Mouse (Mus musculus) limb, embryonic 14.5 days (tissue): ENCODE measurements at regions not wholly inside any gene's neighbourhood (a gene's known extent, or its start where the extent isn't known, plus 50 kb on each side); places are given as distances from the start of the nearest gene placed in this dataset.

Source experiments
- ATAC-seq: fragments of 200-750 bp; cut with Nextera tagmentation; 2 replicates; pipeline ENCODE4 v1.8.0; 2017; ENCODE audit warnings: low read depth, moderate number of reproducible peaks, moderate TSS enrichment; ENCODE audit not compliant: low FRiP score
- DNase-seq: peaks from one replicate; pipeline ENCODE4 v3.0.0-alpha.2; 2015; ENCODE audit warnings: low spot score
- H3K27ac ChIP-seq: fragments of 300-500 bp; sonication (generic); replicated peaks from 2 replicates; pipeline ENCODE4 v1.5.1; 2014; ENCODE audit warnings: low read depth, mild to moderate bottlenecking, low read length, moderate library complexity, mixed read lengths
- H3K27me3 ChIP-seq: fragments of 300-500 bp; sonication (generic); 2 replicates; pipeline ENCODE4 v1.6.1; 2014; ENCODE audit warnings: low read length, mixed read lengths; ENCODE audit not compliant: control insufficient read depth, insufficient read depth
- H3K36me3 ChIP-seq: fragments of 300-500 bp; sonication (generic); 2 replicates; pipeline ENCODE4 v1.6.1; 2014; ENCODE audit warnings: mild to moderate bottlenecking, low read length, moderate library complexity, mixed read lengths; ENCODE audit not compliant: control insufficient read depth, insufficient read depth
- H3K4me1 ChIP-seq: fragments of 300-500 bp; sonication (generic); 2 replicates; pipeline ENCODE4 v1.6.1; 2014; ENCODE audit warnings: antibody characterized with exemption, low read length, mixed read lengths; ENCODE audit not compliant: control insufficient read depth, insufficient read depth
- H3K4me2 ChIP-seq: fragments of 300-500 bp; sonication (generic); replicated peaks from 2 replicates; pipeline ENCODE4 v1.6.1; 2014; ENCODE audit warnings: low read depth, mild to moderate bottlenecking, low read length, moderate library complexity; ENCODE audit not compliant: severe bottlenecking
- H3K4me3 ChIP-seq: fragments of 300-500 bp; sonication (generic); replicated peaks from 2 replicates; pipeline ENCODE4 v1.5.1; 2014; ENCODE audit warnings: low read length
- H3K9ac ChIP-seq: fragments of 300-500 bp; sonication (generic); 2 replicates; pipeline ENCODE4 v1.6.1; 2014; ENCODE audit warnings: mild to moderate bottlenecking, low read depth, low read length, moderate library complexity; ENCODE audit not compliant: severe bottlenecking
- H3K9me3 ChIP-seq: fragments of 300-500 bp; sonication (generic); 2 replicates; pipeline ENCODE4 v1.6.1; 2016; ENCODE audit warnings: low read length; ENCODE audit not compliant: control insufficient read depth
- POLR2A ChIP-seq: fragments of 200-500 bp; IDR thresholded peaks from 2 replicates; pipeline ENCODE4 v1.8.0; 2012; ENCODE audit warnings: inconsistent platforms, mild to moderate bottlenecking, moderate library complexity, borderline replicate concordance; ENCODE audit not compliant: insufficient read depth, insufficient read length; ENCODE audit errors: extremely low read depth
- WGBS: fragments of 180-500 bp; shearing (Covaris S2); extraction: QIAGEN DNeasy Blood & Tissue Kit; methylation state at CpG from one replicate; pipeline ENCODE4 v1.1.7; 2014; 5-methylcytosine and 5-hydroxymethylcytosine counted together

DNA sequence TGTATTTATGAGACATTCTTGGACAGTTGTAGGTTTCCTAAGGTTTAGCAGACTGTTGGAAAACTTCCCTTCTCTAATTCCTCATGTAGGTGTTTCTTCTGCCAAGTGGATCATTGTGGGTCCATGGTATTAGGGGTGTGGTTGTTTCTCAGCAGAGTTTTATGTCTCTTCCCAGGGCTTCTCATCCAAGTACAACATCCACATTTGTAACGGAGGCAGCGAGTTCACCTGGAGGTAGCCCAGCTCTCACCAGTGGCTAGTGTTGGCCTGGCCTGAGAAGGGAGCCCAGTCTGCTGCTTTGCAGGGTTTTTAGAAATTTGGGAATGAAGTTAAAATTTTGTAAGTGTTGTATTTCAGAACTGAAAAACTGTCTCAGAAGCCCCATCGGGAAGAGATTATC lies 122.4 kb downstream of the Wnt5a start:
- WGBS: 59% methylated on average over 3 of the region's 3 CpGs
- no peak for ATAC-seq

DNA sequence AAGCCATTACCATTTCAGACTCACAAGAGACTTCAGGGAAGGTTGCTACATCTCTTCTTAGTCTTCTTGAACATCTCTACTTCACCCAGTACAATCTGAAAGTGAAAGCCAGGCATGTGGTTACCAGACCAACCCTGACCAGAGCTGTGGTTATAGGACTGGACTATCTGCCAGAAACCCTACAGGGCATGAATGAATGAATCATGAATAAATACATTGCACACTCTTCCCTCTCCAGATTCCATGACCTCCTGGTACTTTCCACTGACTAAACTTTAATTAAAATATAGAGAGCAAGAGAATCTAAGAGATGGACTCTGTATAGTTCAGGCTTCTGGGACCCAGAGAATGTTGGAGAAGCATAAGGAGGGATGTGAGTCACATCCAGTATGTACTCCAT lies 130.6 kb downstream of the Wnt5a start:
- no peak for ATAC-seq

More for the DNA sequence above, 122.4 kb downstream of the Wnt5a start:
- H3K9me3 ChIP-seq: no peaks in the 10 kb centered on the region
- no peak overlapping the region for H3K4me2 ChIP-seq
- no peak overlapping the region for H3K4me3 ChIP-seq
- H3K27me3 ChIP-seq: no peaks in the 10 kb centered on the region
- peak; percentile 38 for DNase-seq
- H3K36me3 ChIP-seq: no peaks in the 10 kb centered on the region
- H3K9ac ChIP-seq: no peak overlapping the region
- no peak for TF ChIP-seq POLR2A
- H3K4me1 ChIP-seq: 0 out of 2 replicates have a peak, but pooled peaks cover 4% of the 10 kb centered on the region
- no peak overlapping the region for H3K27ac ChIP-seq

DNA sequence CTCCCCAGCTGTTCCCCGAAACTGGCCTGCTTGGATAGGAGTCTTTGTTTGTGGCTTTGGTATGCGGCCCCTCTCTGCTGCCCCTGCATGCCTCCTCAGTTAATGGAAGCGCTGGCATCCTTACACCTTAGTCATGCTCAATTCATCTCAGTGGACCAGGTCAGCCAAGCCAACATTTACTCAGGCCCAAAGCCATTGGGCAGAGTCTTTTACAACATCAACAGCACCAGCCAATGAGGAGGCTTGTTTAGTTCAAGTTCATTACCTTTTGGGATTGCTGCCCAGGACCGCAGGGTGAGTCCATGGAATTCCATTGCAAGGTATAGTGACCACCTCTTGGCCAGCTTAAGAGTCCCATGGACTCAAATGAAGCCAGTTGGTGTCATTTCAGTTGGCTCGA lies 134.5 kb downstream of the Wnt5a start:
- H3K9ac ChIP-seq: no peak overlapping the region
- no peak for TF ChIP-seq POLR2A
- H3K27me3 ChIP-seq: no peaks in the 10 kb centered on the region
- ATAC-seq (no peak), DNase-seq (no peak)
- H3K27ac ChIP-seq: no peak overlapping the region
- H3K9me3 ChIP-seq: no peaks in the 10 kb centered on the region
- 79% methylated on average over 5 of the region's 5 CpGs for WGBS
- no peak overlapping the region for H3K4me3 ChIP-seq
- no peaks in the 10 kb centered on the region for H3K4me1 ChIP-seq
- H3K36me3 ChIP-seq: no peaks in the 10 kb centered on the region
- H3K4me2 ChIP-seq: no peak overlapping the region

More for the DNA sequence above, 130.6 kb downstream of the Wnt5a start:
- Histone ChIP-seq H3K27ac (no peak overlapping the region), H3K27me3 (no peaks in the 10 kb centered on the region), H3K4me3 (no peak overlapping the region), H3K4me1 (no peaks in the 10 kb centered on the region), H3K9ac (no peak overlapping the region), H3K4me2 (no peak overlapping the region), H3K9me3 (no peaks in the 10 kb centered on the region), H3K36me3 (no peaks in the 10 kb centered on the region)
- no peak for TF ChIP-seq POLR2A
- DNase-seq: no peak

DNA sequence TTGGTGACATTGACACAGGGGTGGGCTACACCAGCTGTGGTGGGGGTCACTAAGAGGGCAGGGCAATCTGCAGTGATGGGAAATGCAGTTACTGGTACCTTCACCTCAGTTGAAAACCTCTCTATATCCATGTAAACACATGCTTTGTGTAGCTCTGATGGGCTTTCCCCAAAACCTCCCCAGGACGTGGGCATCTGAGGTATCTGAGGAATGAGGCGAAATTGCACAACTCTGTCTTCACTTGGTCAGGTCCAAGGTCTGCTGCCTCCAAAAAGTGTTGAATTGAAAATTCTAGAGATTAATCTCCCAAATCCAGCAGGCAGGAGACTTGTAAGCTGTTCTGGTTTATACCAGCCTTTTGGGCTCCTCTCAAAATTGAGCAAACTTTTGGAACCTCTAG lies 141.3 kb downstream of the Wnt5a start:
- WGBS: 90% methylated on average over 2 of the region's 2 CpGs
- Histone ChIP-seq H3K27ac (no peak overlapping the region), H3K4me3 (no peak overlapping the region), H3K4me1 (no peaks in the 10 kb centered on the region), H3K4me2 (no peak overlapping the region), H3K36me3 (no peaks in the 10 kb centered on the region), H3K27me3 (no peaks in the 10 kb centered on the region), H3K9me3 (no peaks in the 10 kb centered on the region), H3K9ac (no peak overlapping the region)
- TF ChIP-seq POLR2A: no peak
- DNase-seq (no peak), ATAC-seq (no peak)

DNA sequence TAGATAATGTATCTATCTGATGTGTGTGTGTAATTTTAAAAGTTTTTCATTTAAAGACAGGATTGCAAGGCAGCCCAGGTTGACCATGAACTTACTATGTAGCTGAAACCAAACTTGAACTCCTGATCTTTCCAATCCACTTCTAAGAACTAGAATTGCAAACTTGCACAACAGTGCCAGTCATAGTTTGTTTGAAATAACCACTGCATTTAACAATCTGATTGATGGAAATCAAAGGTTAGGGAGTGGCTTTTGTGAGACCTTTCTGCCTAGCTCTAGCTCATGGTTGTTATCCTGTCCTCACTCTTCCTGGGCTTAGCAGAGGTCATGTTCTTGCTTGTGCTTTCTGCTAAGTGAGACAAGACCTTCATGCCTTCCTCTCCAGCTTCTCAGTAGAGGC lies 144.9 kb downstream of the Wnt5a start:
- no peaks in the 10 kb centered on the region for H3K9me3 ChIP-seq
- H3K36me3 ChIP-seq: no peaks in the 10 kb centered on the region
- no peak for ATAC-seq

More for the DNA sequence above, 144.9 kb downstream of the Wnt5a start:
- no peak overlapping the region for H3K27ac ChIP-seq
- H3K27me3 ChIP-seq: no peaks in the 10 kb centered on the region
- no peak overlapping the region for H3K4me3 ChIP-seq
- TF ChIP-seq POLR2A: no peak
- no peak for DNase-seq
- H3K9ac ChIP-seq: no peak overlapping the region
- H3K4me2 ChIP-seq: no peak overlapping the region
- H3K4me1 ChIP-seq: no peaks in the 10 kb centered on the region; the same call in 1 of the 2 replicates
